Comparison of ENCODE assay signal across 8 mouse cellular contexts in genomic region chr7:44428968-44429521, GRCm38 (mm10). TPM values are rescaled to one million over a fixed set of nuclear protein-coding genes. Genes with fewer than 3 reads are reported as not detected.
DNase-seq lines count a peak whose midpoint lies in the region; ATAC-seq lines count a peak whose summit lies in the region.

Gene Lrrc4b, plus strand, starts transcription at chr7:44429018.

- H3K9me3 ChIP-seq in kidney, embryonic 14.5 days (ENCODE audit: control insufficient read depth, low read length), result no peaks in the 10 kb centered on the region
- no peaks in the 10 kb centered on the region for H3K9me3 ChIP-seq in heart, embryonic 15.5 days (replicated peaks)
- no peaks in the 10 kb centered on the region for H3K9me3 ChIP-seq in neural tube, embryonic 14.5 days (ENCODE audit: control insufficient read depth, low read length)

- under 1% methylated on average over 37 of the region's 69 CpGs for WGBS in kidney, embryonic 14.5 days
- under 1% methylated on average over 34 of the region's 69 CpGs for WGBS in heart, embryonic 15.5 days
- WGBS in neural tube, embryonic 14.5 days, result 0% methylated on average over 25 of the region's 69 CpGs

- ATAC-seq in kidney, embryonic 14.5 days (ENCODE audit: low FRiP score, low TSS enrichment), result peak; percentile 40; the same call in 1 of the 2 replicates
- no peak; the same call in 1 of the 2 replicates for ATAC-seq in heart, embryonic 15.5 days (replicated peaks; ENCODE audit: insufficient number of reproducible peaks, insufficient read depth, low FRiP score, low read depth)
- ATAC-seq in neural tube, embryonic 14.5 days (ENCODE audit: low read depth), result peak; percentile 66

- peak within 1 kb of the TSS; percentile 47 for H3K4me3 ChIP-seq in kidney, embryonic 14.5 days (ENCODE audit: low read length)
- peak within 1 kb of the TSS; percentile 53 for H3K4me3 ChIP-seq in heart, embryonic 15.5 days
- peak within 1 kb of the TSS; percentile 78 for H3K4me3 ChIP-seq in neural tube, embryonic 14.5 days (ENCODE audit: low read depth, low read length)

- peaks cover 53% of the 10 kb centered on the region for H3K27me3 ChIP-seq in kidney, embryonic 14.5 days (ENCODE audit: control insufficient read depth, insufficient read depth, low read length)
- peaks cover 73% of the 10 kb centered on the region for H3K27me3 ChIP-seq in heart, embryonic 15.5 days
- H3K27me3 ChIP-seq in neural tube, embryonic 14.5 days (ENCODE audit: control insufficient read depth, insufficient read depth, low read length), result no peaks in the 10 kb centered on the region

- H3K9ac ChIP-seq in kidney, embryonic 14.5 days (ENCODE audit: low read depth, low read length), result peak within 1 kb of the TSS; percentile 44
- H3K9ac ChIP-seq in heart, embryonic 15.5 days, result peak within 1 kb of the TSS; percentile 43; the same call in 1 of the 2 replicates
- peak within 1 kb of the TSS; percentile 98 for H3K9ac ChIP-seq in neural tube, embryonic 14.5 days (replicated peaks; ENCODE audit: low read depth, low read length)

- H3K36me3 ChIP-seq in kidney, embryonic 14.5 days (ENCODE audit: control insufficient read depth, insufficient read depth, low read length), result no peaks in the 10 kb centered on the region
- no peaks in the 10 kb centered on the region for H3K36me3 ChIP-seq in heart, embryonic 15.5 days
- no peaks in the 10 kb centered on the region for H3K36me3 ChIP-seq in neural tube, embryonic 14.5 days (ENCODE audit: control insufficient read depth, insufficient read depth, low read length)

- DNase-seq in kidney, postnatal 25 days, result no peak
- peak; percentile 90 for DNase-seq in embryo, embryonic 11 days
- DNase-seq in left cerebral cortex, adult 18-20 months (ENCODE audit: low spot score in 2 of 2), result peak; percentile 67 to 86
- DNase-seq in thymus, postnatal 4 days, result no peak
- no peak for DNase-seq in lung, postnatal 4 days

- H3K27ac ChIP-seq in kidney, embryonic 14.5 days (ENCODE audit: low read depth, low read length), result no peak within 1 kb of the TSS
- no peak within 1 kb of the TSS for H3K27ac ChIP-seq in heart, embryonic 15.5 days
- peak within 1 kb of the TSS; percentile 98 for H3K27ac ChIP-seq in neural tube, embryonic 14.5 days (ENCODE audit: low read depth, low read length)

- 0 out of 2 replicates have a peak, but pooled peaks cover 7% of the 10 kb centered on the region for H3K4me1 ChIP-seq in kidney, embryonic 14.5 days (ENCODE audit: control insufficient read depth, insufficient read depth, low read length)
- H3K4me1 ChIP-seq in heart, embryonic 15.5 days (replicated peaks), result peaks cover 20% of the 10 kb centered on the region
- peaks cover 36% of the 10 kb centered on the region for H3K4me1 ChIP-seq in neural tube, embryonic 14.5 days (ENCODE audit: control insufficient read depth, insufficient read depth, low read length)

- peak within 1 kb of the TSS; percentile 91 for H3K4me2 ChIP-seq in kidney, embryonic 14.5 days (replicated peaks; ENCODE audit: low read depth, low read length)
- H3K4me2 ChIP-seq in heart, embryonic 15.5 days, result peak within 1 kb of the TSS; percentile 80
- H3K4me2 ChIP-seq in neural tube, embryonic 14.5 days (ENCODE audit: low read depth, low read length), result peak within 1 kb of the TSS; percentile 57

RNA-seq across cellular contexts. Expression of gene Lrrc4b, which starts in this region (rescaled TPM):
- polyA plus RNA-seq in kidney, embryonic 14.5 days (2014; fragmentation: Nextera tagmentation; extraction: Ambion mirVana), result 0.50 and 0.70 TPM in 2 replicates
- 1.8 TPM in 2 replicates for polyA plus RNA-seq in heart, embryonic 15.5 days (2015; fragmentation: Nextera tagmentation; extraction: Ambion mirVana)
- total RNA-seq in left cerebral cortex, adult 18-20 months (2021), result 100 to 1,000 TPM; 284 to 289 TPM
- polyA plus RNA-seq in neural tube, embryonic 14.5 days (2014; fragmentation: Nextera tagmentation; extraction: Ambion mirVana), result 21.9 and 28.1 TPM in 2 replicates

Comparison
In these comparisons a context has a peak if more than half of its experiments do, and no peak if none do; other contexts are left out.
1. Peak in ATAC-seq, H3K4me3 ChIP-seq, H3K9ac ChIP-seq and H3K4me2 ChIP-seq in kidney, embryonic 14.5 days; RNA of the gene not detected or under 1 TPM.
2. H3K9ac ChIP-seq: peak in every context shown above with its lines; median percentile 98 in neural tube, embryonic 14.5 days; 44 in kidney, embryonic 14.5 days; 43 in heart, embryonic 15.5 days.
3. DNase-seq: peak in embryo, embryonic 11 days (single experiment) and left cerebral cortex, adult 18-20 months (2 of 2); none in kidney, postnatal 25 days (0 of 2), thymus, postnatal 4 days (single experiment) and lung, postnatal 4 days (0 of 2).
4. Peak in every context shown above with its lines, with median percentiles within 50 percentile points of each other: H3K4me2 ChIP-seq and H3K4me3 ChIP-seq.